Mouse (Mus musculus): ENCODE results near the gene Dnajc2.

GRCm38 (mm10) chr5:21827643-21828042, 42.6 kb upstream of the Dnajc2 start:
- no peak for TF ChIP-seq CTCF (IDR thresholded peaks at IDR 0.05)
- TF ChIP-seq EP300 (IDR thresholded peaks at IDR 0.05), result no peak

All from lung, postnatal 0 days (tissue).